Mouse (Mus musculus) midbrain, embryonic 10.5 days (tissue): ENCODE measurements around the gene Rptor. TPM values are rescaled to one million over a fixed set of nuclear protein-coding genes. Genes with fewer than 3 reads are reported as not detected.

Experiments
- DNase-seq: peaks from one replicate; pipeline ENCODE4 v3.0.0-alpha.2; 2017; ENCODE audit warnings: low spot score
- H3K27ac ChIP-seq: fragments of 300-500 bp; sonication (generic); replicated peaks from 2 replicates; pipeline ENCODE4 v1.5.1; 2016; ENCODE audit warnings: mild to moderate bottlenecking
- H3K27me3 ChIP-seq: fragments of 300-500 bp; sonication (generic); 2 replicates; pipeline ENCODE4 v1.6.1; 2016; ENCODE audit warnings: low read depth, mild to moderate bottlenecking; ENCODE audit not compliant: poor library complexity, severe bottlenecking
- H3K36me3 ChIP-seq: fragments of 300-500 bp; sonication (generic); 2 replicates; pipeline ENCODE4 v1.6.1; 2016; ENCODE audit warnings: mild to moderate bottlenecking, moderate library complexity
- H3K4me1 ChIP-seq: fragments of 300-500 bp; sonication (generic); 2 replicates; pipeline ENCODE4 v1.6.1; 2016
- H3K4me3 ChIP-seq: fragments of 300-500 bp; sonication (generic); 2 replicates; pipeline ENCODE4 v1.5.1; 2016; ENCODE audit warnings: mild to moderate bottlenecking, moderate library complexity
- H3K9me3 ChIP-seq: fragments of 300-500 bp; sonication (generic); replicated peaks from 2 replicates; pipeline ENCODE4 v1.6.1; 2016; ENCODE audit warnings: mild to moderate bottlenecking
- WGBS: fragments of 180-500 bp; shearing (Covaris S2); methylation state at CpG from one replicate; pipeline ENCODE4 v1.1.7; 2016; 5-methylcytosine and 5-hydroxymethylcytosine counted together
- polyA plus RNA-seq: library from polyadenylated mRNA; unstranded; fragments of >200 nt; fragmentation: Nextera tagmentation; extraction: Ambion mirVana; gene quantifications from 2 replicates; pipeline ENCODE4 v1.2.1, GENCODE M21; 2016

Gene Rptor
- polyA plus RNA-seq, 1 experiment from 2014 or later: 11.0 TPM

- Histone ChIP-seq H3K27me3 (no peaks in the 10 kb centered on the region), H3K4me1 (peaks cover 16% of the 10 kb centered on the region), H3K4me3 (no peak overlapping the region), H3K36me3 (peaks cover 55% of the 10 kb centered on the region), H3K27ac (no peak overlapping the region), H3K9me3 (no peaks in the 10 kb centered on the region)
- WGBS: 66% methylated on average over 8 of the region's 8 CpGs
- DNase-seq: peak; percentile 75
These were observed 317.2 kb downstream of the Rptor start for GRCm38 (mm10) chr11:119919897-119920296.

- 87% methylated on average over 5 of the region's 5 CpGs for WGBS
- Histone ChIP-seq H3K9me3 (no peaks in the 10 kb centered on the region), H3K36me3 (peaks cover 50% of the 10 kb centered on the region), H3K27me3 (no peaks in the 10 kb centered on the region), H3K4me1 (peaks cover 8% of the 10 kb centered on the region), H3K27ac (no peak overlapping the region), H3K4me3 (no peak overlapping the region)
- DNase-seq: no peak
These were observed 318.0 kb downstream of the Rptor start for GRCm38 (mm10) chr11:119920668-119921067.

- no peak overlapping the region for H3K27ac ChIP-seq
- H3K9me3 ChIP-seq: no peaks in the 10 kb centered on the region
- H3K4me3 ChIP-seq: no peak overlapping the region
- H3K27me3 ChIP-seq: no peaks in the 10 kb centered on the region
- WGBS: 75% methylated on average over 5 of the region's 5 CpGs
- H3K4me1 ChIP-seq: peaks cover 2% of the 10 kb centered on the region; the same call in 1 of the 2 replicates
- peaks cover 5% of the 10 kb centered on the region for H3K36me3 ChIP-seq
- no peak for DNase-seq
These were observed 322.5 kb downstream of the Rptor start for GRCm38 (mm10) chr11:119925176-119925575.

- Histone ChIP-seq H3K4me3 (no peak overlapping the region), H3K4me1 (peaks cover 2% of the 10 kb centered on the region; the same call in 1 of the 2 replicates), H3K36me3 (no peaks in the 10 kb centered on the region), H3K27me3 (no peaks in the 10 kb centered on the region), H3K27ac (no peak overlapping the region), H3K9me3 (peaks cover 4% of the 10 kb centered on the region; the same call in 1 of the 2 replicates)
- DNase-seq: no peak
- 85% methylated on average over 5 of the region's 5 CpGs for WGBS
These were observed 324.1 kb downstream of the Rptor start for GRCm38 (mm10) chr11:119926762-119927161.

GRCm38 (mm10) chr11:119928023-119928681, 325.4 kb downstream of the Rptor start:
- Histone ChIP-seq H3K27me3 (no peaks in the 10 kb centered on the region), H3K9me3 (peaks cover 4% of the 10 kb centered on the region; the same call in 1 of the 2 replicates), H3K4me1 (peaks cover 12% of the 10 kb centered on the region), H3K4me3 (no peak overlapping the region), H3K36me3 (no peaks in the 10 kb centered on the region), H3K27ac (no peak overlapping the region)
- DNase-seq: no peak
- WGBS: 77% methylated on average over 16 of the region's 16 CpGs

GRCm38 (mm10) chr11:119929603-119930265, 327.0 kb downstream of the Rptor start:
- no peak overlapping the region for H3K27ac ChIP-seq
- peaks cover 4% of the 10 kb centered on the region; the same call in 1 of the 2 replicates for H3K9me3 ChIP-seq
- DNase-seq: no peak
- 83% methylated on average over 6 of the region's 6 CpGs for WGBS
- H3K4me1 ChIP-seq: peaks cover 12% of the 10 kb centered on the region
- H3K4me3 ChIP-seq: no peak overlapping the region
- H3K36me3 ChIP-seq: no peaks in the 10 kb centered on the region
- H3K27me3 ChIP-seq: 0 out of 2 replicates have a peak, but pooled peaks cover 6% of the 10 kb centered on the region

GRCm38 (mm10) chr11:119931809-119932208, 329.1 kb downstream of the Rptor start:
- H3K4me1 ChIP-seq: peaks cover 27% of the 10 kb centered on the region
- H3K36me3 ChIP-seq: no peaks in the 10 kb centered on the region
- no peak overlapping the region for H3K27ac ChIP-seq
- no peak overlapping the region for H3K4me3 ChIP-seq
- H3K27me3 ChIP-seq: peaks cover 10% of the 10 kb centered on the region; the same call in 1 of the 2 replicates
- 82% methylated on average over 10 of the region's 10 CpGs for WGBS
- peaks cover 4% of the 10 kb centered on the region; the same call in 1 of the 2 replicates for H3K9me3 ChIP-seq
- no peak for DNase-seq

GRCm38 (mm10) chr11:119933142-119933541, 330.4 kb downstream of the Rptor start:
- 84% methylated on average over 4 of the region's 4 CpGs for WGBS
- no peak for DNase-seq
- H3K4me1 ChIP-seq: peaks cover 40% of the 10 kb centered on the region

GRCm38 (mm10) chr11:119933819-119934583, 331.3 kb downstream of the Rptor start:
- peaks cover 4% of the 10 kb centered on the region; the same call in 1 of the 2 replicates for H3K9me3 ChIP-seq
- peaks cover 49% of the 10 kb centered on the region for H3K4me1 ChIP-seq
- H3K36me3 ChIP-seq: no peaks in the 10 kb centered on the region
- WGBS: 87% methylated on average over 8 of the region's 8 CpGs
- DNase-seq: no peak
- 0 out of 2 replicates have a peak overlapping the region, but pooled peaks have one; percentile 0 for H3K27ac ChIP-seq
- no peak overlapping the region for H3K4me3 ChIP-seq
- H3K27me3 ChIP-seq: peaks cover 29% of the 10 kb centered on the region

More at GRCm38 (mm10) chr11:119933142-119933541, 330.4 kb downstream of the Rptor start:
- H3K27me3 ChIP-seq: peaks cover 21% of the 10 kb centered on the region; the same call in 1 of the 2 replicates
- H3K4me3 ChIP-seq: no peak overlapping the region
- no peaks in the 10 kb centered on the region for H3K36me3 ChIP-seq
- H3K27ac ChIP-seq: no peak overlapping the region
- peaks cover 4% of the 10 kb centered on the region; the same call in 1 of the 2 replicates for H3K9me3 ChIP-seq

GRCm38 (mm10) chr11:119934773-119935172, 332.1 kb downstream of the Rptor start:
- 69% methylated on average over 8 of the region's 8 CpGs for WGBS
- Histone ChIP-seq H3K9me3 (peaks cover 4% of the 10 kb centered on the region; the same call in 1 of the 2 replicates), H3K36me3 (no peaks in the 10 kb centered on the region), H3K4me1 (peaks cover 56% of the 10 kb centered on the region), H3K4me3 (no peak overlapping the region), H3K27me3 (peaks cover 37% of the 10 kb centered on the region), H3K27ac (no peak overlapping the region)
- DNase-seq: no peak

- H3K27ac ChIP-seq: peak overlapping the region; percentile 46; the same call in 1 of the 2 replicates
- H3K4me3 ChIP-seq: no peak overlapping the region
- no peaks in the 10 kb centered on the region for H3K36me3 ChIP-seq
- DNase-seq: peak; percentile 63
- peaks cover 43% of the 10 kb centered on the region for H3K27me3 ChIP-seq
- peaks cover 4% of the 10 kb centered on the region; the same call in 1 of the 2 replicates for H3K9me3 ChIP-seq
- 30% methylated on average over 6 of the region's 6 CpGs for WGBS
- peaks cover 60% of the 10 kb centered on the region for H3K4me1 ChIP-seq
These were observed 332.8 kb downstream of the Rptor start for GRCm38 (mm10) chr11:119935457-119935856.

GRCm38 (mm10) chr11:119936456-119936855, 333.8 kb downstream of the Rptor start:
- Histone ChIP-seq H3K27ac (peak overlapping the region; percentile 7; the same call in 1 of the 2 replicates), H3K36me3 (no peaks in the 10 kb centered on the region), H3K4me1 (peaks cover 70% of the 10 kb centered on the region), H3K27me3 (peaks cover 53% of the 10 kb centered on the region), H3K9me3 (no peaks in the 10 kb centered on the region), H3K4me3 (no peak overlapping the region)
- 85% methylated on average over 2 of the region's 2 CpGs for WGBS
- DNase-seq: no peak
